Mouse (Mus musculus) C2C12 (cell line): ENCODE measurements around the gene Mavs.

Experiments
- CTCF ChIP-seq: IDR thresholded peaks from one replicate; pipeline ENCODE4 v1.5.1; 2011; ENCODE audit not compliant: control insufficient read depth, insufficient read depth, insufficient read length
- MAX ChIP-seq: IDR thresholded peaks from one replicate; pipeline ENCODE4 v1.6.1; 2011; ENCODE audit warnings: mild to moderate bottlenecking, control low read depth
- MYOD1 ChIP-seq: IDR thresholded peaks from one replicate; pipeline ENCODE4 v1.6.1; 2011; ENCODE audit warnings: low read depth; ENCODE audit not compliant: control insufficient read depth, insufficient read length
- MYOG ChIP-seq: IDR thresholded peaks from one replicate; pipeline ENCODE4 v1.6.1; 2011; ENCODE audit not compliant: control insufficient read depth, insufficient read length; ENCODE audit errors: extremely low read depth
- USF1 ChIP-seq: IDR thresholded peaks from one replicate; pipeline ENCODE4 v1.6.1; 2011; ENCODE audit warnings: low read depth, mild to moderate bottlenecking, control low read depth, moderate library complexity

GRCm38 (mm10) chr2:131223569-131223968 lies 10.3 kb upstream of the Mavs start:
- TF ChIP-seq CTCF (no peak), MYOG (no peak), USF1 (no peak), MYOD1 (no peak), MAX (no peak)
